Mouse (Mus musculus) megakaryocyte, embryonic 14.5 days (primary cell): Measurements from ENCODE around the gene Emd. TPM values are rescaled to one million over a fixed set of nuclear protein-coding genes. Genes with fewer than 3 reads are reported as not detected.
"Not testable (repeated sequence)": the region's sequence is repeated elsewhere in the genome, so short reads cannot be mapped to it uniquely, and the experiment has no call there.

Source experiments
- H3K27me3 ChIP-seq: replicated peaks from 2 replicates; pipeline ENCODE3; 2012; ENCODE audit warnings: inconsistent platforms
- H3K36me3 ChIP-seq: replicated peaks from 2 replicates; pipeline ENCODE3; 2012; ENCODE audit warnings: low read length, inconsistent platforms, mixed read lengths
- H3K4me1 ChIP-seq: 2 replicates; pipeline ENCODE4 v1.6.1; 2012; ENCODE audit warnings: inconsistent platforms
- H3K4me3 ChIP-seq: replicated peaks from 2 replicates; pipeline ENCODE3; 2012; ENCODE audit warnings: moderate library complexity, mild to moderate bottlenecking, inconsistent platforms
- H3K9me3 ChIP-seq: 2 replicates; pipeline ENCODE4 v1.6.1; 2012; ENCODE audit warnings: inconsistent platforms
- FLI1 ChIP-seq: IDR thresholded peaks from 2 replicates; pipeline ENCODE4 v1.6.1; 2012; ENCODE audit warnings: low read length, inconsistent platforms, mixed read lengths
- GATA1 ChIP-seq: IDR thresholded peaks from 3 replicates; pipeline ENCODE4 v1.6.1; 2012; ENCODE audit warnings: mixed read lengths, low read length, inconsistent platforms, borderline replicate concordance
- polyA plus RNA-seq: library from polyadenylated mRNA; stranded (reverse); fragments of >175 nt; gene quantifications from 2 replicates; pipeline ENCODE4 v1.2.3, GENCODE M21; 2012; ENCODE audit warnings: low replicate concordance; ENCODE audit not compliant: insufficient read depth

Emd gene
- polyA plus RNA-seq, result 39.1 and 49.4 TPM in 2 replicates

- H3K9me3 ChIP-seq, result no peaks in the 10 kb centered on the region
- peaks cover 28% of the 10 kb centered on the region for H3K36me3 ChIP-seq
- H3K4me1 ChIP-seq, result peaks cover 39% of the 10 kb centered on the region
- H3K4me3 ChIP-seq, result peak within 1 kb of the TSS; percentile 98
- no peak for TF ChIP-seq FLI1
- no peak for TF ChIP-seq GATA1
- peaks cover 4% of the 10 kb centered on the region for H3K27me3 ChIP-seq
Observed at GRCm38 (mm10) chrX:74254153-74254887, at the start of gene Emd. Gene Emd, plus strand, starts transcription at chrX:74254687.

- peaks cover 6% of the 10 kb centered on the region for H3K4me1 ChIP-seq
- H3K4me3 ChIP-seq, result no peak overlapping the region
- peaks cover 6% of the 10 kb centered on the region; the same call in 1 of the 2 replicates for H3K9me3 ChIP-seq
- peaks cover 41% of the 10 kb centered on the region for H3K36me3 ChIP-seq
- peaks cover 8% of the 10 kb centered on the region for H3K27me3 ChIP-seq
- TF ChIP-seq GATA1, result no peak
- no peak for TF ChIP-seq FLI1
Observed at GRCm38 (mm10) chrX:74218496-74218895, 36.0 kb upstream of the Emd start.

GRCm38 (mm10) chrX:74219449-74219848, 35.0 kb upstream of the Emd start:
- no peak for TF ChIP-seq FLI1
- TF ChIP-seq GATA1, result no peak
- H3K36me3 ChIP-seq, result peaks cover 47% of the 10 kb centered on the region
- H3K4me3 ChIP-seq, result no peak overlapping the region
- peaks cover 8% of the 10 kb centered on the region for H3K4me1 ChIP-seq
- peaks cover 6% of the 10 kb centered on the region for H3K27me3 ChIP-seq
- no peaks in the 10 kb centered on the region for H3K9me3 ChIP-seq

GRCm38 (mm10) chrX:74220099-74220498, 34.4 kb upstream of the Emd start:
- H3K4me1 ChIP-seq, H3K9me3 ChIP-seq, H3K4me3 ChIP-seq: not testable (repeated sequence)
- peaks cover 11% of the 10 kb centered on the region for H3K27me3 ChIP-seq
- peaks cover 53% of the 10 kb centered on the region for H3K36me3 ChIP-seq

- no peak overlapping the region for H3K4me3 ChIP-seq
- H3K36me3 ChIP-seq, result peaks cover 100% of the 10 kb centered on the region
- peaks cover 43% of the 10 kb centered on the region for H3K27me3 ChIP-seq
- TF ChIP-seq FLI1 (no peak), GATA1 (no peak)
- no peaks in the 10 kb centered on the region for H3K9me3 ChIP-seq
- peaks cover 13% of the 10 kb centered on the region; the same call in 1 of the 2 replicates for H3K4me1 ChIP-seq
Observed at GRCm38 (mm10) chrX:74230038-74230437, 24.4 kb upstream of the Emd start.

- no peak overlapping the region for H3K4me3 ChIP-seq
- peaks cover 21% of the 10 kb centered on the region for H3K4me1 ChIP-seq
- H3K9me3 ChIP-seq, result no peaks in the 10 kb centered on the region
- TF ChIP-seq GATA1, result no peak
- TF ChIP-seq FLI1, result no peak
- peaks cover 40% of the 10 kb centered on the region for H3K27me3 ChIP-seq
- H3K36me3 ChIP-seq, result peaks cover 97% of the 10 kb centered on the region
Observed at GRCm38 (mm10) chrX:74233196-74233595, 21.3 kb upstream of the Emd start.

- Histone ChIP-seq H3K9me3 (no peaks in the 10 kb centered on the region), H3K27me3 (peaks cover 25% of the 10 kb centered on the region), H3K4me1 (peaks cover 50% of the 10 kb centered on the region), H3K36me3 (peaks cover 81% of the 10 kb centered on the region), H3K4me3 (no peak overlapping the region)
- TF ChIP-seq FLI1 (no peak), GATA1 (no peak)
Observed at GRCm38 (mm10) chrX:74240332-74240731, 14.2 kb upstream of the Emd start.

- H3K9me3 ChIP-seq, result peaks cover 4% of the 10 kb centered on the region; the same call in 1 of the 2 replicates
- peaks cover 48% of the 10 kb centered on the region for H3K4me1 ChIP-seq
- H3K4me3 ChIP-seq, result peak overlapping the region; percentile 94
- peaks cover 25% of the 10 kb centered on the region for H3K27me3 ChIP-seq
- no peak for TF ChIP-seq FLI1
- no peak for TF ChIP-seq GATA1
- peaks cover 53% of the 10 kb centered on the region for H3K36me3 ChIP-seq
Observed at GRCm38 (mm10) chrX:74243396-74243795, 11.1 kb upstream of the Emd start.

GRCm38 (mm10) chrX:74243807-74244206, 10.7 kb upstream of the Emd start:
- H3K27me3 ChIP-seq, result peaks cover 25% of the 10 kb centered on the region
- no peak for TF ChIP-seq GATA1
- no peak for TF ChIP-seq FLI1
- H3K4me1 ChIP-seq, result peaks cover 49% of the 10 kb centered on the region
- peak overlapping the region; percentile 94 for H3K4me3 ChIP-seq
- H3K36me3 ChIP-seq, result peaks cover 49% of the 10 kb centered on the region
- H3K9me3 ChIP-seq, result peaks cover 4% of the 10 kb centered on the region; the same call in 1 of the 2 replicates

- TF ChIP-seq FLI1 (no peak), GATA1 (no peak)
- Histone ChIP-seq H3K9me3 (peaks cover 4% of the 10 kb centered on the region; the same call in 1 of the 2 replicates), H3K36me3 (peaks cover 41% of the 10 kb centered on the region), H3K4me3 (peak overlapping the region; percentile 94), H3K4me1 (peaks cover 54% of the 10 kb centered on the region), H3K27me3 (peaks cover 22% of the 10 kb centered on the region)
Observed at GRCm38 (mm10) chrX:74244614-74245083, 9.8 kb upstream of the Emd start.
